Mouse (Mus musculus) frontal cortex, adult (tissue): ENCODE data around the gene Sdccag8.
"Not testable (repeated sequence)": the region's sequence is repeated elsewhere in the genome, so short reads cannot be mapped to it uniquely, and the experiment has no call there.

Experiments
- ATAC-seq: cut with Nextera tagmentation; 2 replicates; pipeline ENCODE4 v1.9.2; 2017; ENCODE audit warnings: mild to moderate bottlenecking, moderate library complexity, mixed read lengths; ENCODE audit not compliant: low TSS enrichment

The Sdccag8 gene

DNA sequence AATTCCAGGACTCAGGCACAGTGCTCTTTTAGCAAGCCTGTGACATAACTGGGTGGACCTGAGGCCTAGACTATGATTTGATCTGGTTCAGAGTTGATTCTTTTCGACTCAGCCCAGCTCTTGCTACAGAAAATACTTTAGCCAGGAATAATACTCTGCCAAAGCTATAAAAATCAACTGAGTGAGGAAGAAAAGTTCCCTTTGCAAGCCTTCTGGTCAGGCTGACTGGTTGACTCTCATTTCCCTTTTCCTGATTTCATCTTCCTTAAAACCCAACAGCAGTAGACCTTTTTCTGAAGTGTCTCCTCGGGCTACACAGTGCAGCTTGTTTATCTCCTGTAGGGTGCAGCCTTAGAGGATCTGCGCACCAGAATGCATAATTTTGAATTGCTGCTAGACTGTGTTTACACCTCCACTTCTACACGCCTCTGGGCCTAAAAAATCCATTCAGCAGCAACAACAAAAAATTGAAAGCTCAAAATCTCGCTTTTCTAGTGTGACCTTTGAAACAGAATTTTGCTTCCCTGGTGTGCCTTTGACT is 13.6 kb downstream of the Sdccag8 start:
- peak; percentile 67 for ATAC-seq

DNA sequence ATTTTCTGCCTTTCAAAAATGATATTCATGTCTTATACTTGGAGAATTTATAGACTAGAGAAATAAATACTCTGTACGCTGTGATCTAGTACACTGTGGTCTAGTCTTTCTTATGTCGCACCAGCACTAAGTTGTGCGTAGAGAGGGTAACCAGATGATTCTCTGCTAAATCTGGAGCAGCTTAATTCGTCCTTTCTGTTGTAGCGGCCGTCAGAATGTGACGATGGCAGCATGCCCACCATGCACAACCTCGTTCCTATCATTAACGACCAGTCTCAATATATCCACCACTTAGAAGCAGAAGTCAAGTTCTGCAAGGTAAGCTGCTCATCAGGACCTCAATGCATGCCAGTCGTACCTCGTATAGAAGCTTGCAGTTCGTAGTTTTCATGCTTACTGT is 14.2 kb downstream of the Sdccag8 start:
- peak; percentile 35 for ATAC-seq

DNA sequence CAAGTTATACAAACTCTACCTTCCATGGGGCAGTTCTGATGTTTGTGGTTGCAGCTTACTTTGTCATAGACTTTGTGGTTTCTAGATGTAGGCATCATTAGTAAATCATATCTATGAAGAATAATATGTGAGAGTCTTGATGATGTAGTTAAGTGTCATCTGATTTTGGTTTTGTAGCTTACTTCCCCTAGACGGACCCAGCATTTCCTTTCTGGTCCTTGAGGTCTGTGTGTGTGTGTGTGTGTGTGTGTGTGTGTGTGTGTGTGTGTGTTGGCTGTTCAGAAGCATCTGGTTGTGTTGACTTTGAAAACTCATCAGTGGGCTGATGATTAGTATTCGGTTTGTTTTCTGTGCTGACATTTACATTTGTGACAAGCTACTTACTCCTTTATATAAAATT is 17.6 kb downstream of the Sdccag8 start:
- ATAC-seq = no peak

DNA sequence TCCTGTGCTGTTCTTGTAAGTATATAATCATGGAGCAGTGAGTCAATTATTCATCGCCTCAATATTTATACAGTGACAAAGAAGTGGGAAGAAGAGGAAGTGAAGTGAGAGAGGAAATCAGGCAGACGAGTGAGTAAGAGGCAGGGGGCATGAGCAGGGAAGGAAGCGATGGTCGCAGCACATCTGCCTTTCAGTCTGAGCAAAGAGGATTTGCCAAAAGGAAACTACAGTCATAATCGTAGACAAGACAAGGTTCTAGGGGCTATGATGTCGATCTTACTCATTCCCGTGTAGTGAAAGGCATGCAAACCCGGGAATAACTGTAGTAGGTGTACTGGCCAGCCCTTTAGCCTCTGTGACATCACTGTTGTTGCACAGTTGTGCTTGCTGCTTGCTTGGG is 18.1 kb downstream of the Sdccag8 start:
- no peak for ATAC-seq

DNA sequence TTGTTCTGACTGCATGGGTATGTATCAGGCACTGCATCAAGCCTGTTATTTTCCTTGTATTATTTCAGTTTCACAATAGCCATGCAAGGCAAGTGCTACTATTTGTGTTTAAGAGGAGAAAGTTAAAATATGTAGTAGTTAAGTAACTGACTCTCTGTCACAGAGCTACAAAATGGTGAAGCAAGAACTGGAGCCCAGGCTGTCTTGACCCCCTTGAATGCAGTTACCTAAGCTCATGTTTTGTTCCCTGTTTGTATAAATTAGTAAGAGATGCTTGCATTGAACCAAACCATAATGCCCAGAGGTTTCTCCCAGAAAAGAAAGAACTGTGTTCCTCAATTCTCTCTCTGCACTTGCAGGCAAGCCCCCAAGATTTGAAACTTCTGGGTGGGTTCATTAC is 18.8 kb downstream of the Sdccag8 start:
- ATAC-seq = no peak

DNA sequence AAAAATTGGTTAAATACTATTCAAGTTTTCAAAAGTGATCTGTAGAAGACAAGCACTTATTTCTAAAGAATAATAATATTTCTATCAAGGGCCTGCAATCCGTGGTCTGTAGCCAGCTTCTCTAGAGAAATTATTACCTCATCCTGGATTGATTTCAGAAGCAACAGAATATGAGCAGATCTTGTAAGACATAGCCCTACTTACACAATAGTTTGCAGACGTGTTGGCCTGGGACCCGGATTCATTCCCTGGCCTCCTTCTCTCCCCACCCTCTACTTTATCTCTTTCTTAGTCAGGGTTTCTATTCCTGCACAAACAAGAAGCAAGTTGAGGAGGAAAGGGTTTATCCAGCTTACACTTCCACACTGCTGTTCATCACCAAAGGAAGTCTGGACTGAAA is 19.5 kb downstream of the Sdccag8 start:
- no peak for ATAC-seq

DNA sequence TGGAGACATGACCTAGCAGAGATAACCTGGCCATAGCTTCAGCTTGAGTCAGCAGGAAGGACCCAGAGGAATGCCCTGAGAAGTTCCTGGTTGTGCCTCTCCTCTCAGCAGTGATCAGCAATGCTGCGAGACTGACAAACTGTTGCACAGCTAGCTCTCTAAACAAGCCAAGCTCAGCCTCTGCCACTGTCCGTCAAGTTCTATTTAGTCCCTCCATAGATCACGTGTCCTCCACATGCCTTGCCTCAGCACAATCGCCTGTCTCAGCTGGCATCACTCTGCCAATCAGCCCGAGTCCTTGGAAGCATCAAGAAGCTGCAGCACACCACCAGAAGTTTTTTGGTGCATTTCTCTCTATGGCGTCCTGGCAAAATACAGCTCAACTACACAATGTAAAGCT is 20.4 kb downstream of the Sdccag8 start:
- no peak for ATAC-seq

DNA sequence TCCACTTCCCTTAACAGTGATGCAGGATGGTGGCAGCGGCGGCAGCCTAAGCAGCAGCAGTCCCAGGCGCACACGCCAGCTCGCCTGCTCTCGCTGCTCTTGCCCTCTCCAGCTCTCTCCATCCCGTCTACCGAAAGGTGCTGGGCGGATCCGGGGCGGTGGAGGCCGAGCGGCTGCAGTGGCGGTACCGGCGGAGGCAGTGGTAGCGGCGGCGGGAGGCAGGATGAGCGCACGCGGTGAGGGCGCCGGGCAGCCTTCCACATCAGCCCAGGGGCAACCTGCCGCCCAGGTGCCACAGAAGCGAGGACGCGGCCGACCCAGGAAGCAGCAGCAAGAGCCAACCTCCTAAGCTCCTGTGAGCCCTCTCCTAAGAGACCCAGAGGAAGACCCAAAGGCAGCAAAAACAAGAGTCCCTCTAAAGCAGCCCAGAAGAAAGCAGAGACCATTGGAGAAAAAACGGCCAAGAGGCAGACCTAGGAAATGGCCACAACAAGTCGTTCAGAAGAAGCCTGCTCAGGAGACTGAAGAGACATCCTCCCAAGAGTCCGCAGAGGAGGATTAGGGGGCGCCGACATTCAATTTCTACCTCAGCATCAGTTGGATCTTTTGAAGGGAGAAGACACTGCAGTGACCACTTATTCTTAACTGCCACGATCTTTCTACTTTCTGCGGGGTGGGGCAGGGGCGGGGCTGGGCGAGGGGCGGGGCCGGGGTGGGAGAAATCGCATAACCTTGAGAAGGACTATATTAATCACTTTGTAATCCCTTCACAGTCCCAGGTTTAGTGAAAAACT is 21.2 kb downstream of the Sdccag8 start:
- no peak for ATAC-seq

DNA sequence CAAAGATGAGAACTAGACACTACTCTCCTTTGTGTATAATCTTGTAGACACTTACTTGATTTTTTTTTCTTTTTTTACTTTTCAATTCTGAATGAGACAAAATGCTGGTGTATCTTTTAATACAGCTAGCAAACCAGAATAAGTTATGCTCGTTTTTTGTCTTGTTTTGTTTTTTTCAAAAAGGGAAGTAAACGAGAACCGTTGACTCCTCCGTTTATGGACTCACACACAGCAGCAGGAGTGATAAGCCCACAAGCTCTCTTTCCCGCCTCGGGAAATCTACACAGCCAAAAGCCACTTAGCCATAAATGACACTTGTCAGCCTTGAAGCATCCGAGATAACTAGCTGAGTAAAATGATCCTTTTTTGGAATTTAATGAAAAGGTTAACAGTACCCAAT is 22.1 kb downstream of the Sdccag8 start:
- not testable (repeated sequence) for ATAC-seq

DNA sequence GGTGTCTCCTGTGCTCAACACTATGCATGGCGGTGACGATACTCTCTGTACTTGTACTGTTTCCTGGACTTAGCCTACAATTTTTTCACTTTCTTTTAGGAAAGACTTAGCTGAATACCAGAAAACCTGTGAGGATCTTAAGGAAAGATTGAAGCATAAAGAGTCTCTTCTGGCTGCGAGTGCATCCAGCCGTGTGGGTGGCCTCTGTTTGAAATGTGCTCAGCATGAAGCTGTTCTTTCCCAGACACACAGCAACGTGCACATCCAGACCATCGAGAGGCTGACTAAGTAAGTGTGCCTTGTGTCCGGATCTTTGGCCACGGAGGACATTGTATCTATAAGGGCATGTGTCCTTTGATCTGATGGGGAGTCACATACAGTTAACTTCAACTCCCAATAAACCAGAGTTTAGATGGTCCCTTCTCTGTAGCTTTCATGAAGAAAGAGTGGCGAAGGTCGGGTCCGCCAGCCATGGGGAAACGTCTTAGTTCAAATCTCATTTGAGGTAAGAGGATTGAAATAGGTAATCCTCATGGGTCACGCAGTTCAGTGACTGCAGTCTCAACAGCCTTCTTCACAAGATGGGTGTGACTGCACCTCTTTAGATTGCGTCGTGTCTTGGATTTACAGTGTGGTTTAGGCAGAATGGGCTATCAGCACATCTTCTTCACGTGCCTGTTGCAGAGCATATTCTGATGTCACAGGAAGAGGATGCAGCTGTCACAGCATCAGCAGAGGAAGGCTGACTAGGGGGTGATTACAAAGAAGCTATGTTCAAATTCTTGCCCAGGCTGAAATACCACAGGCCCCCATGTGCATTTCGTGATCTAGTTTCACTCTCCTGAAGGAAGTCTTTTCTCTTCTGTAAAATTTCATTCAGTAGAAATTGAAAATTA is 30.9 kb downstream of the Sdccag8 start:
- ATAC-seq = peak; percentile 93

DNA sequence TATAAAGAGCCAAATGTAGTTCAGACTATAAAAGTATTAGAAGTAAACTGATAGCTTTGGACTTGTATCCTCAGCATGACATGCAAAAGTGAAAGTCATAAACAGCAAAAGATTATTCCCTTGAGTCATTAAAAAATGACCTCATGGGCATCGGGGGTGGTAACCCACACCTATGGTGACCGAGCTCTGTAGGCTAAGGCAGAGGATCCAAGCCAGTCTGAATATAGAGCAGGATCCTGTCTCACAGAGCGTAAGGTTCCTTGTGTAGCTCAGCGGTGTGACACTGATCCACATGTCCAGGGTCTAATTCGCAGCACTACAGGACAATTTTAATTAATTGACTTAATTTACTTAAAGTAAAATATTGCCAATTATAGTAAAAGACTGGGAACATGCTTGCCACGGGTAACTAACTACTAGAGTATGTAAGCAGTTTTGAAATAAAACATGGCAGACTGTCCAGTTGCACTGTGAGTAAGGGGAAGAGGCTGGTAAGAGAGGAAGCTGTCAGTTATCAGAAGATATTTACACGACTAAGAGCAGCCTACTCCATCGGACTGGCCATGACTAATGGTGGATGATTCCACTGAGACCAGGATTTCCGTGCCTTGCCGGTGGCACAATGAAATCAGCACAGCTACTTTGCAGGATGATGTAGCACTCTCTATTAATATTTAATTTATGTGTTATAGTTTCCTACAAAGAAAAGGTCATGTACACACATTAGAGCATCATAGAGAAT is 32.8 kb downstream of the Sdccag8 start:
- ATAC-seq = no peak

DNA sequence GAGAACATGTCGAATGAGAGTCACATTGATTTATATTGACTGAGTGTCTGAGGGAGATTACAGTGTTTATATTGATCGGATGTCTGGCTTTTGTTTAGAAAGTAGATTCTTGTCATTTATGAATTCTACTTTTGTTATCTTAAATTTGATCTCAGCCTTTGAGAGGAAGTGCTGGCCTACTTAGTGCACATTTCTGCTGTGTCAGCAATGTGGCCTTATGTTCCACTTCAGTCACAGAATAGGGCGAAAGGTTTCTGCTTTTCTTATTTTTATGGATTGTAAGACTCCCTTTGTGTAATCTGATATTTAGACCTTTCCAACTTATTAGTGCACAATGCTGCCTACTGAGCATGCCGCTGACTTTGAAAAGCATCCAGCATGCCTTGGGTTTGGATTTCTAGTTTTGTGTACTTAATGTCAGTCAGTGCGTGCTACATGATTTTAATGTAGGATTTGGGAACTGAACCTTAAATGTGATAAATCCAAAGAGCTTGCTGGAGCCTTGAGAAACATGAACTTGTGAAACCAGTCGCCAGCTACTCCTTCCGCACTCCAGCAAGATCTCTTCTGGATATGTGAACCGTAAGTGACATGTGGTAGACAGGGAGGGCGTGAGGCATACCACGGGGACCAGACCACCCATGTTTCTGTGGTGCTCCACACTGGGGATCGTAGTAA is 34.3 kb downstream of the Sdccag8 start:
- ATAC-seq = no peak

DNA sequence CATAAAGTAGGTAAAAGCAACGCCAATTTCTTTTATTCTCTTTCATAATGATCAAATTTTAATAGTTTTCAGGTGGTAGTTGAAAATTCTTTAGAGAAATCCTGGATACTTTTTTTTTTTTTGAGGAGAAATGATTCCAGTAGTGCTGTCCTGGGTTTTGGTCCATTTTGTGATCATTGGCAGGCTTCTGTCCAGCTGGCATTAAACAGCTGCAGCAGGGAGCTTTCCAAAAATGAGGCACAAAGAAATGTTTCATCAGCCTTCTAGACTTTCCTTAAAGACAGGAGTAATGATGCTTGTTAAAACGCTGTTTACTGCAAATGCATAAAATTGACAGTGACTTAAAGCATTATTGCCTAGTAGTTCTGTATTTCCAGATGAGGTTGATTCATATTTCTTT is 34.9 kb downstream of the Sdccag8 start:
- ATAC-seq = no peak

DNA sequence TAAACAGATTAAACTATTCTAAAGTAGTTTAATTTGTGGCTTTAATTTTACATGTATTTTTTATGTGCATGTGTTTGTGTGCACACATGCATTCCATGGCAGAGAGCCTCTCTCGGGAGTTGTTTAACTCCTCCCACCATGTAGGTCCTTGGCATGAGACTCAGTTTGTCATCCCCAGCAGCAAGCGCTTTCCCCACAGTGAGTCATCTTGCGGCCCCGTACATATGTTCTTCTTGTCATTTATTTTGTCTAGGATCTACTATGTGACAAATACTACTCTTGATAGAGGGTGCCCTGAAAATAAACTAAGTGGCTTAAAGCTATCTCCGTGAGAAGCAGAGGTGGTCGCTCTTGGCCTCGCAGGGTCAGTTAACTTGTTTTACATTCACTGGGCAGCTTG is 36.9 kb downstream of the Sdccag8 start:
- peak; percentile 96 for ATAC-seq

DNA sequence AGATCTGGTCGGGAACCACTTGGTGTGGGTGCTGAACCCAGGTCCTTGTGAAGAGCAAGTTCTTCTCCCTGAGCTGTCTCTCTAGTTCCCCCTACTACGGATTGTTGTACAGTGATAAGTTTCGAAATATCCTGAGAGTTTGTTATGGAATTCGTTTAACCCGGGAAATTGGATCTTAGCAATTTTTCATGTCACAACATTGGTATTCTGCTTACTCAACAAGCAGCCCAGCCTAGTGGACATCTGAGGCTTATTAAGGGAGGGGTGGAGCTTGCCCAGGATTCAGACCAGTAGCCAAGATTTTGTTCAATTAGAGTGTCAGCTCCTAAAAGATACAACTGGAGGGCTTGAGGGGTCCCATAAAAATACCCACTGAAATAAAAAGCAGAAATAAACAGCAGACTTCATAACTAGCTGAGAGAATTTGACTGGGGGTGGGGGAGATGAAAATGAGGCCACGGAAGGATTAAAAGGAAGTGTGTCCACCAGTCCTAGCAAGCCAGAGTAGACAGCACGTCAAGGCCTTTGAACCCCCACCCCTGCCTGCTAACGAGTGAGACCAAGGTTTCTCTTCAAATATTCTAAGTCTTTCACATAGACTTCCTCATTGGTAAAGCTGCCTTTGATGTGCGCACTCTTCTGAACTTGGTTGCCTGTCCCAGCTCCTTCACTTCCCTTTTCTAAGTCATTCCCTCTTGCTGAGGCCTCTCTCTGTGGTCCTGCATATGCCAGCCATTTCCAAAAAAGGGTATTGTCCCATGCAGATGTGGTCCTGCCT is 38.5 kb downstream of the Sdccag8 start:
- no peak for ATAC-seq

DNA sequence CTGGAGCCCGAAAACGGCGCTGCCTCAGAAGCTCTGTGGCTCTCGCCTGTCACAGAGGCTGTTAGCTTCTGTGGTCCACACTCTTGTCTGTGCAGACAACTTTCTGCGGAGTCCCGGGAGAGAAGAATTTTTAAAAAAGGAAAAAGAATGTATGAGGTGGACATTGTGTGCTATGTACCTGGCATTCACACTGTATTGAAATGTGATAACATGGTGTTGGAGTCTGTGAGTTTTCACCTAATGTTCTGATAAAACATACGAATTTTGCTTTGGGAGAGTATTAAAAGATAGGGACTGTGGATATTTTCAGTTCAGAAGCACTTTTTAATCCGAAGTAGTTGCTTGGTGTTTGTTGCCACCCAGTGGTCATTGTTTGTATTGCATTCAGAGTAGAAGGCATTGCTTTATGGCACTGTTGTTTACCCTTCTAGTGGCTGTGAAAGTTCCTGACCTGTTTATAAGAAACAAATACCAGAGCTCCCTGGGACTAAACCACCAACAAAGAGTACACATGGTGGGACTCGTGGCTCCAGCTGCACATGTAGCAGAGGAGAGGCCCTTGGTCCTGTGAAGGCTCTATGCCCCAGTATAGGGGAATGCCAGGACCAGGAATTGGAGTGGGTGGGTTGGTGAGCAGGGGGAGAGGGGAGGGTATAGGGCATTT is 47.7 kb downstream of the Sdccag8 start:
- ATAC-seq = peak; percentile 85

DNA sequence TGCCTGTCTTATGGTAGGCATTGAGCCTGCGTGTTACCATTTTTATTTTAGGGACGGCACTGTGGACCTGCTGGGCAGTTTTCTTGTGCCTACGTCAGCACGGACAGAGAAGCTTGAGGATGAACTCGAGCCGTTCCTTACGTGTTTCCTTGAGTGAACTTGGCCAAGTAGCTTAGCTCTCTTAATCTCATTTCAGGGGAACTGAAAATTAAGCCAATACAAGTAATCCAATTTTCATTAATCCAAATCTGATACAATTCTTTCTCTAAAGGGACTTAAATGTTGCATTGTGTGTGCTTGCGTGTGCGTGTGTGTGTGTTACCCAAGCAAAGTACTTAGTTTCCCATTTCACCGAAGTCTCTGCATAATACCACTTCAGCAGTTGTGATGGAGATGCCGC is 56.0 kb downstream of the Sdccag8 start:
- ATAC-seq = no peak

DNA sequence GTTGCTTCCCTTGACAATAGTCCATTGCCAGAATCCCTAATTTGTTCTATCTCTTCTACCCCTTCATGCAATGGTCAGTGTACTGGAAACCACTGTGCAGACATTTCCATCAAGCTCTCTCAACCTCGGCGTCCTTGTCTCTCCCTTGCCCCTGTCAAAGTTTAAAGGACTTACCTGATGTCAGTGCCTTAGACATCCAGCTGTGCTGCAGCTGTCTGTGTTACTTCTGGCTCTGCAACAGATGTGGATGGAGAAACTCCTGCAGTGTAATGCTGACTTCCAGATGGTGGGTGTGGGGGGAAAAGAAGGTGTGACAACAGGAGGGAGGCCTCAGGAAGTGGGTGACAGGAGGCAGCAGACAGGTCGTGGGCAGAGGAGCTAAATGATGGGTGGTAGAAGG is 57.5 kb downstream of the Sdccag8 start:
- ATAC-seq = no peak

DNA sequence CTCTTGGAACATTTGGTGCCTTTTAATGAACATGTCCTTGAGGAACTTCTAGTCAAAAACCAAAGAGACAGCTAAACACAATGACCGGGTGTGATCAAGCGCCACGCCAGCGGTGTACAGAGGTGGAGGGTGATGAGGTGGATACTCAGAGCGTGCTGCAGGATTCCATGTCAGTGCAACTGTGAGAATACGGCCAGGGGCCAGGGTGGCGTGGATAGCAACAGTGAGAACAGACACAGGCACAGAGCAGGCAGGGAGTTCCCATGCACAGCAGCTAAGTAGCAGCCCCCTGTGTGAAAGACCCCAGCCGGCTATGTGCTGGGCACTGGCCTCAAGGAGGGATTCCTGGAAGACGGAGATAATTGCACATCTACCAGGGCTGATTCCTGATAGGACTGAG is 59.0 kb downstream of the Sdccag8 start:
- no peak for ATAC-seq

DNA sequence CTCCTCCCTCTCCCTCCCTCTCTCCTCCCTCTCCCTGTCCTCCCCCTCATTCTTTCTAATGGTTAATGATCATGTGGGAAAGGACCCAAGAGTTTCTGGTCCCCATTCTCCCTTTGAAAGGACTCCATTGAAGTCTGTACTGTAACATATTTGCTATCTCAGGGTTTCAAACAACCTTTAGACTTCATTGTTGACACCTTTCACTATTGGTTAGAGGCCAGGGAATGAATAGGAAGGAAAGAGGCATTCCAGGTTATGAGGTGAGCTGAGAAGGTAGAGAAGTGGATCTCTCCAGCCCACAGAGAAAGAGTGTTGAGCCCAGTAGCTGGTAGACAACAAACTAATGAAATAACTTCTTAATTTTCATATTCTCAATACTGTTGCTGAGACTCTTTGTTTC is 59.7 kb downstream of the Sdccag8 start:
- ATAC-seq = no peak
